In genomic region chr14:55478651-55479599, GRCm38 (mm10) we compare ENCODE assay signal across 8 mouse cellular contexts. TPM values are rescaled to one million over a fixed set of nuclear protein-coding genes. Genes with fewer than 3 reads are reported as not detected.
DNase-seq lines count a peak whose midpoint lies in the region; ATAC-seq lines count a peak whose summit lies in the region.

TSS of gene Dhrs4 (plus strand) at chr14:55478758.

- WGBS in intestine, embryonic 15.5 days = under 1% methylated on average over 38 of the region's 38 CpGs

- H3K27me3 ChIP-seq in intestine, embryonic 15.5 days (replicated peaks) = no peaks in the 10 kb centered on the region

- peak within 1 kb of the TSS; percentile 52 for H3K4me3 ChIP-seq in intestine, embryonic 15.5 days (replicated peaks)

- H3K36me3 ChIP-seq in intestine, embryonic 15.5 days = no peaks in the 10 kb centered on the region

- no peaks in the 10 kb centered on the region for H3K9me3 ChIP-seq in intestine, embryonic 15.5 days

- peak within 1 kb of the TSS; percentile 70 for H3K4me2 ChIP-seq in intestine, embryonic 15.5 days (replicated peaks)

- H3K4me1 ChIP-seq in intestine, embryonic 15.5 days (replicated peaks) = peaks cover 8% of the 10 kb centered on the region

- H3K27ac ChIP-seq in intestine, embryonic 15.5 days = peak within 1 kb of the TSS; percentile 83

- ATAC-seq in intestine, embryonic 15.5 days = peak; percentile 97

- peak; percentile 69 to 70 for DNase-seq in adrenal gland, adult 18-20 months (ENCODE audit: low spot score in 2 of 2)
- DNase-seq in embryo, embryonic 11 days = peak; percentile 89
- peak; percentile 68 to 70 for DNase-seq in gastrocnemius, postnatal 36 days
- DNase-seq in left cerebral cortex, postnatal 25 days (ENCODE audit: low spot score in 2 of 2) = peak; percentile 76 to 83
- DNase-seq in mesoderm, embryonic 11.5 days (ENCODE audit: low read depth, low spot score) = peak; percentile 80
- peak; percentile 72 for DNase-seq in right cerebral cortex, postnatal 25 days
- peak; percentile 90 for DNase-seq in yolk sac, embryonic 10.5 days (ENCODE audit: low spot score)

- peak within 1 kb of the TSS; percentile 60 for H3K9ac ChIP-seq in intestine, embryonic 15.5 days

- intact Hi-C loops in gastrocnemius, postnatal 36 days (cut with DNase I) = no loop called here
- intact Hi-C loops in left cerebral cortex, postnatal 25 days (cut with DNase I) = loop anchor here (5.0 kb wide), 1 partner anchor 332 kb away; no protein-coding TSS in a partner anchor

RNA-seq across cellular contexts. Expression of gene Dhrs4, which starts in this region (rescaled TPM):
- total RNA-seq in adrenal gland, adult 18-20 months (2021) = 100 to 1,000 TPM in 1 of 2 experiments, 10 to 100 TPM in 1; 79.4 to 114 TPM
- 10 to 100 TPM; 43.3 to 50.8 TPM for total RNA-seq in gastrocnemius, postnatal 36 days (2021)
- 137 and 139 TPM in 2 replicates for polyA plus RNA-seq in intestine, embryonic 15.5 days (2015; fragmentation: Nextera tagmentation; extraction: Ambion mirVana)
- 10 to 100 TPM; 15.2 to 15.4 TPM for total RNA-seq in left cerebral cortex, postnatal 25 days (2021)

Comparison
In these comparisons a context has a peak if more than half of its experiments do, and no peak if none do; other contexts are left out.
1. Peak in every context shown above with its lines: DNase-seq, ATAC-seq, H3K4me3 ChIP-seq and H3K27ac ChIP-seq.